In genomic region chr19:44930122-44930521, GRCm38 (mm10) we compare ENCODE assay signal across 8 mouse cellular contexts. TPM values are rescaled to one million over a fixed set of nuclear protein-coding genes. Genes with fewer than 3 reads are reported as not detected.
DNase-seq lines count a peak whose midpoint lies in the region; ATAC-seq lines count a peak whose summit lies in the region.

No protein-coding gene starts in this region.

- H3K27ac ChIP-seq in forebrain, embryonic 14.5 days (ENCODE audit: low read depth, low read length) = no peak overlapping the region
- H3K27ac ChIP-seq in liver, embryonic 13.5 days = peak overlapping the region; percentile 68; the same call in 1 of the 2 replicates

- DNase-seq in 416B (ENCODE audit: low read depth) = peak; percentile 59
- no peak for DNase-seq in forebrain, embryonic 14.5 days (ENCODE audit: low spot score)
- DNase-seq in liver, embryonic 13.5 days = no peak
- DNase-seq in embryo, embryonic 9.5 days (ENCODE audit: extremely low spot score) = no peak
- no peak for DNase-seq in thymus, postnatal 25 days
- DNase-seq in spleen, postnatal 10 days (ENCODE audit: low spot score in 2 of 2) = no peak

- H3K27me3 ChIP-seq in erythroblast, embryonic 14.5 days (ENCODE audit: control insufficient read depth) = peaks cover 7% of the 10 kb centered on the region
- H3K27me3 ChIP-seq in forebrain, embryonic 14.5 days (replicated peaks; ENCODE audit: control insufficient read depth, insufficient read depth, low read length) = no peaks in the 10 kb centered on the region
- H3K27me3 ChIP-seq in liver, embryonic 13.5 days = no peaks in the 10 kb centered on the region; the same call in 1 of the 2 replicates

- peak overlapping the region; percentile 73 for H3K4me2 ChIP-seq in forebrain, embryonic 14.5 days (ENCODE audit: low read length)
- H3K4me2 ChIP-seq in liver, embryonic 13.5 days = peak overlapping the region; percentile 83

- no peaks in the 10 kb centered on the region for H3K9me3 ChIP-seq in erythroblast, embryonic 14.5 days (ENCODE audit: control insufficient read depth, low read length)
- no peaks in the 10 kb centered on the region for H3K9me3 ChIP-seq in forebrain, embryonic 14.5 days (replicated peaks; ENCODE audit: control insufficient read depth, low read length)
- H3K9me3 ChIP-seq in liver, embryonic 13.5 days (replicated peaks) = no peaks in the 10 kb centered on the region

- H3K9ac ChIP-seq in forebrain, embryonic 14.5 days (ENCODE audit: low read length) = peak overlapping the region; percentile 72; the same call in 1 of the 2 replicates
- H3K9ac ChIP-seq in liver, embryonic 13.5 days = peak overlapping the region; percentile 82

- H3K4me3 ChIP-seq in erythroblast, embryonic 14.5 days (replicated peaks) = peak overlapping the region; percentile 100
- peak overlapping the region; percentile 97 for H3K4me3 ChIP-seq in forebrain, embryonic 14.5 days (ENCODE audit: low read depth, low read length)
- H3K4me3 ChIP-seq in liver, embryonic 13.5 days (replicated peaks) = peak overlapping the region; percentile 87

- WGBS in forebrain, embryonic 14.5 days = 48% methylated on average over 2 of the region's 2 CpGs
- WGBS in liver, embryonic 13.5 days (ENCODE audit: insufficient replicate concordance) = 14% methylated on average over 2 of the region's 2 CpGs

- ATAC-seq in erythroblast, adult 5-6 weeks (replicated peaks; ENCODE audit: low FRiP score, poor library complexity, severe bottlenecking) = no peak
- ATAC-seq in forebrain, embryonic 14.5 days = no peak
- no peak for ATAC-seq in liver, embryonic 13.5 days (ENCODE audit: low read depth)

- peaks cover 23% of the 10 kb centered on the region for H3K4me1 ChIP-seq in erythroblast, embryonic 14.5 days (ENCODE audit: control insufficient read depth)
- H3K4me1 ChIP-seq in forebrain, embryonic 14.5 days (ENCODE audit: control insufficient read depth, insufficient read depth, low read length) = peaks cover 9% of the 10 kb centered on the region
- peaks cover 39% of the 10 kb centered on the region for H3K4me1 ChIP-seq in liver, embryonic 13.5 days (replicated peaks)

- peaks cover 24% of the 10 kb centered on the region for H3K36me3 ChIP-seq in erythroblast, embryonic 14.5 days (ENCODE audit: control insufficient read depth)
- peaks cover 4% of the 10 kb centered on the region for H3K36me3 ChIP-seq in forebrain, embryonic 14.5 days (ENCODE audit: control insufficient read depth, insufficient read depth, low read length)
- peaks cover 17% of the 10 kb centered on the region for H3K36me3 ChIP-seq in liver, embryonic 13.5 days

RNA-seq across cellular contexts. Expression of gene Slf2, which starts 0.8 kb away (rescaled TPM):
- polyA plus RNA-seq in erythroblast, embryonic 14.5 days (2012) = 0.54 and 0.61 TPM in 2 replicates
- total RNA-seq in erythroblast, adult 5-6 weeks (2015; ENCODE audit: low replicate concordance) = 14.0 TPM in 2 replicates
- 13.6 and 16.3 TPM in 2 replicates for total RNA-seq in erythroblast, adult 5-6 weeks (2017; ENCODE audit: low replicate concordance)
- polyA plus RNA-seq in forebrain, embryonic 14.5 days (2014; fragmentation: Nextera tagmentation; extraction: Ambion mirVana) = 22.9 and 28.1 TPM in 2 replicates
- polyA plus RNA-seq in liver, embryonic 13.5 days (2015; fragmentation: Nextera tagmentation; extraction: Ambion mirVana) = 12.6 and 17.7 TPM in 2 replicates

RNA-seq across cellular contexts. Expression of gene Sema4g, which starts 58.8 kb away (rescaled TPM):
- 0.05 TPM in 2 replicates for polyA plus RNA-seq in erythroblast, embryonic 14.5 days (2012)
- total RNA-seq in erythroblast, adult 5-6 weeks (2015; ENCODE audit: low replicate concordance) = not detected in 2 replicates
- 0.09 TPM in 1 of 2 replicates, not detected in the other for total RNA-seq in erythroblast, adult 5-6 weeks (2017; ENCODE audit: low replicate concordance)
- polyA plus RNA-seq in forebrain, embryonic 14.5 days (2014; fragmentation: Nextera tagmentation; extraction: Ambion mirVana) = 11.0 and 11.3 TPM in 2 replicates
- polyA plus RNA-seq in liver, embryonic 13.5 days (2015; fragmentation: Nextera tagmentation; extraction: Ambion mirVana) = 2.2 and 2.5 TPM in 2 replicates
